Mouse (Mus musculus) liver, embryonic 11.5 days (tissue): ENCODE measurements around the gene Foxd4. TPM values are rescaled to one million over a fixed set of nuclear protein-coding genes. Genes with fewer than 3 reads are reported as not detected.
"Not testable (repeated sequence)": the region's sequence is repeated elsewhere in the genome, so short reads cannot be mapped to it uniquely, and the experiment has no call there.

Experiments used
- ATAC-seq: fragments of 200-750 bp; cut with Nextera tagmentation; replicated peaks from 2 replicates; pipeline ENCODE4 v1.8.0; 2017; ENCODE audit warnings: moderate number of reproducible peaks, mild to moderate bottlenecking, moderate TSS enrichment, moderate library complexity; ENCODE audit not compliant: low FRiP score
- DNase-seq: peaks from one replicate; pipeline ENCODE4 v3.0.0-alpha.2; 2017; ENCODE audit warnings: low spot score
- H3K27ac ChIP-seq: fragments of 300-500 bp; sonication (generic); 2 replicates; pipeline ENCODE4 v1.5.1; 2014; ENCODE audit warnings: mild to moderate bottlenecking, low read depth, low read length, control low read depth
- H3K27me3 ChIP-seq: fragments of 300-500 bp; sonication (generic); replicated peaks from 2 replicates; pipeline ENCODE4 v1.6.1; 2014; ENCODE audit warnings: low read length, mixed read lengths; ENCODE audit not compliant: control insufficient read depth, insufficient read depth
- H3K36me3 ChIP-seq: fragments of 300-500 bp; sonication (generic); 2 replicates; pipeline ENCODE4 v1.6.1; 2014; ENCODE audit warnings: mild to moderate bottlenecking, low read length, moderate library complexity, mixed read lengths; ENCODE audit not compliant: control insufficient read depth, insufficient read depth
- H3K4me1 ChIP-seq: fragments of 300-500 bp; sonication (generic); replicated peaks from 2 replicates; pipeline ENCODE4 v1.6.1; 2014; ENCODE audit warnings: low read length, mixed read lengths; ENCODE audit not compliant: control insufficient read depth, insufficient read depth
- H3K4me2 ChIP-seq: fragments of 300-500 bp; sonication (generic); 2 replicates; pipeline ENCODE4 v1.6.1; 2014; ENCODE audit warnings: mild to moderate bottlenecking, control low read depth, moderate library complexity
- H3K4me3 ChIP-seq: fragments of 300-500 bp; sonication (generic); 2 replicates; pipeline ENCODE4 v1.5.1; 2014; ENCODE audit warnings: low read depth, low read length, control low read depth
- H3K9ac ChIP-seq: fragments of 300-500 bp; sonication (generic); 2 replicates; pipeline ENCODE4 v1.6.1; 2014; ENCODE audit warnings: low read depth, low read length, control low read depth
- H3K9me3 ChIP-seq: fragments of 300-500 bp; sonication (generic); 2 replicates; pipeline ENCODE4 v1.6.1; 2016; ENCODE audit warnings: low read length, inconsistent platforms, mixed read lengths; ENCODE audit not compliant: control insufficient read depth
- whole genome bisulfite sequencing: fragments of 180-500 bp; shearing (Covaris S2); extraction: QIAGEN DNeasy Blood & Tissue Kit; methylation state at CpG from one replicate; pipeline ENCODE4 v1.1.7; 2014; 5-methylcytosine and 5-hydroxymethylcytosine counted together
- polyA plus RNA-seq: library from polyadenylated mRNA; unstranded; fragments of >200 nt; fragmentation: Nextera tagmentation; extraction: Ambion mirVana; gene quantifications from 2 replicates; pipeline ENCODE4 v1.2.1, GENCODE M21; 2014

The Foxd4 gene
- polyA plus RNA-seq, 1 experiment from 2014 or later = not detected

DNA sequence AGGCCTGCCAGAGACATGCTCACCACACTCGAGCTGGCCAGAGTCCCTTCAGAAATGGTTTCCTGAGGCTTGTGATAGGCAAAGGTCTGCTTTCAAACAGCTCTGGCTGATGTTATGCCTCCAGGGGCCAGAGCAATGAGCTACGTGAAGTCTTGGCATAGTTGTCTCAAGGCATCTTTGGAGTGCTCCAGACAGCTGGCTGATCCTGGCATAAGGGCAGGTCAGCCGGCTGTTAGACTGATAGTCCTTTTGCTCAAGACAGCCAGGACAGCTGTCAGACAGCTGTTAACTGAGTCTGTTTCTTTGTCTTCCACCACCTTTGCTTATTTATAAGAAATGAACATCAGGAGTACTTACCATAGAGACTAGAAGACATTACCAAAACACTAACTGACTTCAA is 14.1 kb downstream of the Foxd4 start:
- no peak for ATAC-seq
- Histone ChIP-seq H3K4me1 (no peaks in the 10 kb centered on the region), H3K27me3 (peaks cover 5% of the 10 kb centered on the region), H3K36me3 (no peaks in the 10 kb centered on the region), H3K9ac (no peak overlapping the region), H3K4me2 (no peak overlapping the region), H3K27ac (no peak overlapping the region), H3K4me3 (no peak overlapping the region), H3K9me3 (no peaks in the 10 kb centered on the region)
- WGBS = 73% methylated on average over 3 of the region's 3 CpGs
- DNase-seq = no peak

- H3K27me3 ChIP-seq = peaks cover 5% of the 10 kb centered on the region
- peak; percentile 38 for DNase-seq
- H3K9ac ChIP-seq = no peak overlapping the region
- no peaks in the 10 kb centered on the region for H3K4me1 ChIP-seq
- no peak overlapping the region for H3K27ac ChIP-seq
- ATAC-seq = no peak
- H3K36me3 ChIP-seq = no peaks in the 10 kb centered on the region
- no peaks in the 10 kb centered on the region for H3K9me3 ChIP-seq
- no peak overlapping the region for H3K4me2 ChIP-seq
- H3K4me3 ChIP-seq = no peak overlapping the region
- 18% methylated on average over 5 of the region's 5 CpGs for WGBS
Observed at GRCm38 (mm10) chr19:24885504-24885903, 15.5 kb downstream of the Foxd4 start.

- Histone ChIP-seq H3K36me3 (no peaks in the 10 kb centered on the region), H3K9ac (no peak overlapping the region), H3K27ac (no peak overlapping the region), H3K27me3 (peaks cover 3% of the 10 kb centered on the region), H3K9me3 (no peaks in the 10 kb centered on the region), H3K4me3 (no peak overlapping the region), H3K4me2 (no peak overlapping the region), H3K4me1 (no peaks in the 10 kb centered on the region)
- ATAC-seq = no peak
- DNase-seq = no peak
- WGBS = 60% methylated on average over 4 of the region's 4 CpGs
Observed at GRCm38 (mm10) chr19:24881237-24881636, 19.8 kb downstream of the Foxd4 start.

- not testable (repeated sequence) for H3K9me3 ChIP-seq, H3K4me2 ChIP-seq, H3K4me1 ChIP-seq, DNase-seq, H3K27ac ChIP-seq, H3K9ac ChIP-seq, H3K36me3 ChIP-seq, H3K4me3 ChIP-seq, H3K27me3 ChIP-seq, ATAC-seq
- WGBS = 65% methylated on average over 23 of the region's 26 CpGs
Observed at GRCm38 (mm10) chr19:24875129-24875870, 25.7 kb downstream of the Foxd4 start, which contains the start of gene Gm10053. Gm10053 (plus strand) TSS chr19:24875686.

GRCm38 (mm10) chr19:24873873-24874272 is 27.1 kb downstream of the Foxd4 start:
- H3K9ac ChIP-seq = no peak overlapping the region
- DNase-seq = no peak
- no peak overlapping the region for H3K27ac ChIP-seq
- H3K4me2 ChIP-seq = no peak overlapping the region
- no peaks in the 10 kb centered on the region for H3K36me3 ChIP-seq
- H3K4me1 ChIP-seq = no peaks in the 10 kb centered on the region
- no peak for ATAC-seq
- H3K4me3 ChIP-seq = no peak overlapping the region
- no peaks in the 10 kb centered on the region for H3K9me3 ChIP-seq
- H3K27me3 ChIP-seq = no peaks in the 10 kb centered on the region; the same call in 1 of the 2 replicates
- 59% methylated on average over 2 of the region's 2 CpGs for WGBS

- Histone ChIP-seq H3K4me3 (no peak overlapping the region), H3K4me1 (no peaks in the 10 kb centered on the region), H3K36me3 (no peaks in the 10 kb centered on the region), H3K9me3 (no peaks in the 10 kb centered on the region), H3K27ac (no peak overlapping the region), H3K9ac (no peak overlapping the region), H3K27me3 (no peaks in the 10 kb centered on the region; the same call in 1 of the 2 replicates), H3K4me2 (peak overlapping the region; percentile 49)
- DNase-seq (peak; percentile 61), ATAC-seq (no peak)
- 27% methylated on average over 18 of the region's 18 CpGs for WGBS
Observed at GRCm38 (mm10) chr19:24871037-24871635, 29.9 kb downstream of the Foxd4 start.

DNA sequence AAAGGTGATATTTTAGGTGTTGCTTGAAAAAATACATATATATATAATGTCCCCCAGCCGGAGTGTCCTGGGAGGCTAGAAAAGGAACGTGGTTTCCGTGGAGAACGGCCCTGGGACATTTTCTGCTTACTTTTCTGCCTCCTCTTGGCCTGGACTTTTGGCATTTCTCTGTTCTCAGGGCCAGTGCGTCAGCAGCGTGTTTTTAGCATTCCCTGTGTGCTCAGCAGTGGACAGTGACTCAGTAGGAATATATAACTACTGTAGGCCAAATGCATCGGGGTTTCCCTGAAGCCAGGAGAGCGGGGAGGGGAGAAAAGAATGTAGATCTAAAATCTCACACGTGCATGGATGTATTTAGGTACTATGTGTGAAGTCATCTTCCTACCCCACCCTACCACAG is 35.6 kb downstream of the Foxd4 start:
- H3K27ac ChIP-seq = no peak overlapping the region
- no peak overlapping the region for H3K4me3 ChIP-seq
- no peak overlapping the region for H3K4me2 ChIP-seq
- H3K36me3 ChIP-seq = no peaks in the 10 kb centered on the region
- DNase-seq = no peak
- ATAC-seq = no peak
- H3K27me3 ChIP-seq = peaks cover 31% of the 10 kb centered on the region
- H3K9me3 ChIP-seq = no peaks in the 10 kb centered on the region
- WGBS = 77% methylated on average over 9 of the region's 9 CpGs
- no peak overlapping the region for H3K9ac ChIP-seq
- no peaks in the 10 kb centered on the region for H3K4me1 ChIP-seq

DNA sequence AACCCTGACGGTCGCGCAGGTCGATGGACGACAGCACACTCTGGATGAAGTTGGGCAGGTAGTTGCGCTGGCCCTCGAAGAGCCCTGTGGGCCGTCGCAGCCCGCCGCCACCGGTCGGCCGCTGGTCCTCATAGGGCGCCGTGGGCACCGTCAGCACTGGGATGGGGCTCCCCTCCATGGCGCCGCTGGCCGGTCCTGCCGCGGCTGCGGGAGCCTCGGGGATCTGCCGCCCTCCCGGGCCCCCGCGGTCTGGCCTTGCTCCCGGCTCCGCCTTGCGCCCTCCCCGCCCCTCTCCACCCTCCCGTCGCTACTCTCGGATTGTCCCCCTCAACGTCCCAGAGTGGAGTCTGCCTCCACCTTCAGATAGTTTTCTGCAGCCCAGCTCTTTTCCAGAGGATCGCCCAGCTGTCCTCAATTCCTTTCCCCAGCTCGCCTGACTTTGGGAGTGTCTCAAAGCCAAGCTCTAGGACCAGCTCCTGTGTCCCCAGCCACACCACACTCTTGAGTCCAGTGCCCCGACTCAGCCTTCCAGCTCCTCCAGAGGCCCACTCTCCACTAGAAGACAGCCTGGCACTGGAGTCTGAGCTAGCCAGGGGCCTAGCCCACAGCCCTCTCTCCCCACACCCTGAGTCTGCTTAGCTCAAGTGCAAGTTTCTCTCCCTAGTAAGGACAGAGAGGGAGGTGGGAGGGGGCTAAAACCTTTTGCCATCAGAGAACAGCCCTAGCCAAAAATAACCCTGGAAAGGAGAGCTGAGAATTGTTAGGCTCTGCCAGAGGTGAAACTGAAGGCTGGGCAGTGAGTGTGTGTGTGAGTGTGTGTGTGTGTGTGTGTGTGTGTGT is 39.2 kb downstream of the Foxd4 start, which contains the start of gene Pgm5:
Pgm5 (minus strand) TSS at position 244 of the 840 bp plus-strand sequence.
- peaks cover 32% of the 10 kb centered on the region for H3K27me3 ChIP-seq
- DNase-seq = peak; percentile 36
- no peaks in the 10 kb centered on the region for H3K9me3 ChIP-seq
- no peak for ATAC-seq
- H3K4me1 ChIP-seq = no peaks in the 10 kb centered on the region
- H3K4me3 ChIP-seq = peak within 1 kb of the TSS; percentile 50
- peak within 1 kb of the TSS; percentile 67 for H3K4me2 ChIP-seq
- H3K9ac ChIP-seq = peak within 1 kb of the TSS; percentile 43
- H3K36me3 ChIP-seq = no peaks in the 10 kb centered on the region
- 5% methylated on average over 33 of the region's 39 CpGs for WGBS
- H3K27ac ChIP-seq = no peak within 1 kb of the TSS
